Mouse (Mus musculus): ENCODE measurements around the gene Saa3. TPM values are rescaled to one million over a fixed set of nuclear protein-coding genes. Genes with fewer than 3 reads are reported as not detected.
A peak's percentile ranks its signal among the peaks of the same experiment; 100 is the strongest.
"Not testable (repeated sequence)": the region's sequence is repeated elsewhere in the genome, so short reads cannot be mapped to it uniquely, and the experiment has no call there.

The Saa3 gene
- polyA plus RNA-seq, 1 experiment from 2014 or later: 0.57 TPM

GRCm38 (mm10) chr7:46716897-46717296 is 1.4 kb upstream of the Saa3 start:
- Histone ChIP-seq H3K4me2 (replicated peaks; ENCODE audit: low read depth, low read length) (no peak overlapping the region), H3K9ac (replicated peaks; ENCODE audit: low read length) (no peak overlapping the region), H3K27me3 (ENCODE audit: insufficient read depth, low read length) (no peaks in the 10 kb centered on the region), H3K27ac (ENCODE audit: low read length) (no peak overlapping the region), H3K4me3 (ENCODE audit: low read length) (no peak overlapping the region), H3K9me3 (ENCODE audit: low read length) (no peaks in the 10 kb centered on the region), H3K36me3 (ENCODE audit: insufficient read depth, low read length) (no peaks in the 10 kb centered on the region), H3K4me1 (ENCODE audit: insufficient read depth, low read length) (0 out of 2 replicates have a peak, but pooled peaks cover 2% of the 10 kb centered on the region)
- no peak for ATAC-seq (ENCODE audit: low FRiP score, low TSS enrichment)
- WGBS: 46% methylated on average over 5 of the region's 5 CpGs

- Histone ChIP-seq H3K4me2 (replicated peaks; ENCODE audit: low read depth, low read length) (no peak overlapping the region), H3K36me3 (ENCODE audit: insufficient read depth, low read length) (no peaks in the 10 kb centered on the region), H3K9me3 (ENCODE audit: low read length) (no peaks in the 10 kb centered on the region), H3K4me3 (ENCODE audit: low read length) (no peak overlapping the region), H3K27me3 (ENCODE audit: insufficient read depth, low read length) (no peaks in the 10 kb centered on the region), H3K27ac (ENCODE audit: low read length) (no peak overlapping the region), H3K9ac (replicated peaks; ENCODE audit: low read length) (no peak overlapping the region), H3K4me1 (ENCODE audit: insufficient read depth, low read length) (peaks cover 5% of the 10 kb centered on the region)
- no peak for ATAC-seq (ENCODE audit: low FRiP score, low TSS enrichment)
- 32% methylated on average over 6 of the region's 6 CpGs for WGBS
These were observed 982 bp downstream of the Saa3 start for GRCm38 (mm10) chr7:46714518-46714917.

DNA sequence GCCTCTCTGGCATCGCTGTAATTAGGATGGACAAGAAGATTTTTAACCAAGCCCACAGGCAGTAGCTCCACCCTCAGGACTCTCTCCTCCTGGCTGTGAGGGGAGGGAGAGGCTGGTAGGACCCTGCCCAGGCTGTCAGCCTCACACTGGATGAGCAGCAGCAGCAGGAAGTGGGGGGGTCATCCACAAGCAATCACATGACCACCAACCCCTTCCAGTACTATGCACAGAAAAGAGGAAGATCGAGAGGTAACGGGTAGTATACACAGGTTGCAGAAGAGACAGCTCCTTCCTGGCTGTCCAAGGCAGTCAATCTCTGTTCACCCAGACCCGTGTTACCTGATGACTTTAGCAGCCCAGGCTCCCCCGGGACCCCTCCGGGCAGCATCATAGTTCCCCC is 3.2 kb downstream of the Saa3 start:
- WGBS: 71% methylated on average over 6 of the region's 6 CpGs
- Histone ChIP-seq H3K4me1 (ENCODE audit: insufficient read depth, low read length) (peaks cover 9% of the 10 kb centered on the region), H3K9ac (replicated peaks; ENCODE audit: low read length) (no peak overlapping the region), H3K9me3 (ENCODE audit: low read length) (no peaks in the 10 kb centered on the region), H3K27me3 (ENCODE audit: insufficient read depth, low read length) (no peaks in the 10 kb centered on the region), H3K27ac (ENCODE audit: low read length) (no peak overlapping the region), H3K36me3 (ENCODE audit: insufficient read depth, low read length) (peaks cover 7% of the 10 kb centered on the region), H3K4me3 (ENCODE audit: low read length) (no peak overlapping the region), H3K4me2 (replicated peaks; ENCODE audit: low read depth, low read length) (no peak overlapping the region)
- ATAC-seq (ENCODE audit: low FRiP score, low TSS enrichment): no peak

- peak within 1 kb of the TSS; percentile 79 for H3K4me3 ChIP-seq (ENCODE audit: low read length)
- H3K36me3 ChIP-seq (ENCODE audit: insufficient read depth, low read length): peaks cover 19% of the 10 kb centered on the region
- H3K9ac ChIP-seq (replicated peaks; ENCODE audit: low read length): peak within 1 kb of the TSS; percentile 84
- peak within 1 kb of the TSS; percentile 63; the same call in 1 of the 2 replicates for H3K27ac ChIP-seq (ENCODE audit: low read length)
- H3K27me3 ChIP-seq (ENCODE audit: insufficient read depth, low read length): no peaks in the 10 kb centered on the region
- peaks cover 9% of the 10 kb centered on the region for H3K4me1 ChIP-seq (ENCODE audit: insufficient read depth, low read length)
- no peaks in the 10 kb centered on the region for H3K9me3 ChIP-seq (ENCODE audit: low read length)
- ATAC-seq (ENCODE audit: low FRiP score, low TSS enrichment): peak; percentile 98
- H3K4me2 ChIP-seq (replicated peaks; ENCODE audit: low read depth, low read length): peak within 1 kb of the TSS; percentile 59
- 0% methylated on average over 38 of the region's 38 CpGs for WGBS
These were observed 5.1 kb downstream of the Saa3 start, which contains the start of gene Saal1 for GRCm38 (mm10) chr7:46710390-46710844. Gene Saal1 (minus strand): TSS chr7:46710680.

DNA sequence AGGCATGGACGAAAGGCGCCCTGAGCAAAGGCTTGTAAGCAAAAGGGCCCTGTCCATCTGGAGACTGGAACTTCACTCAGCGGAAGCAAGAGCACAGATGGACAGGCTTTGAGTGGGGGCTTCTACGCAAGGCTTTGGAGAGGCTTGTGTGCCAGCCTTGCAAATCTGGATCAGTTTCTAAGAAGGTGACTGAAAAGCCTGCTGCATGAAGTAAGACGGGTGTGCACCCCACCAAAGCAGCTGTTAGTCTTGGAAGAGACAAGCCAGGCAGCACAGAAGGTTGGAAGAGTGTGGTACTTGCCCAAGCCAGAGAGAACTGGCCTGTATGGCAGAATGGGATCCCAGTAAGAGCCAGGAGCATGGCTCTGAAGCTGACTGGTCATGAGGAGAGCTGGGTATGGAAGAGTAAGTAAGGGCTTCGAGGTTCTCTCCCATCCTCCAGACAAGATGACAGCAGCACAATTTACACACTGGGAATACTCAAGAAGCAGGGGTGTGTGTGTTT is 14.9 kb downstream of the Saa3 start:
- Histone ChIP-seq H3K9ac (replicated peaks; ENCODE audit: low read length) (no peak overlapping the region), H3K4me3 (ENCODE audit: low read length) (no peak overlapping the region), H3K4me1 (ENCODE audit: insufficient read depth, low read length) (no peaks in the 10 kb centered on the region), H3K4me2 (replicated peaks; ENCODE audit: low read depth, low read length) (no peak overlapping the region), H3K9me3 (ENCODE audit: low read length) (no peaks in the 10 kb centered on the region), H3K27ac (ENCODE audit: low read length) (no peak overlapping the region), H3K36me3 (ENCODE audit: insufficient read depth, low read length) (peaks cover 75% of the 10 kb centered on the region), H3K27me3 (ENCODE audit: insufficient read depth, low read length) (no peaks in the 10 kb centered on the region)
- 89% methylated on average over 6 of the region's 6 CpGs for WGBS
- no peak for ATAC-seq (ENCODE audit: low FRiP score, low TSS enrichment)

DNA sequence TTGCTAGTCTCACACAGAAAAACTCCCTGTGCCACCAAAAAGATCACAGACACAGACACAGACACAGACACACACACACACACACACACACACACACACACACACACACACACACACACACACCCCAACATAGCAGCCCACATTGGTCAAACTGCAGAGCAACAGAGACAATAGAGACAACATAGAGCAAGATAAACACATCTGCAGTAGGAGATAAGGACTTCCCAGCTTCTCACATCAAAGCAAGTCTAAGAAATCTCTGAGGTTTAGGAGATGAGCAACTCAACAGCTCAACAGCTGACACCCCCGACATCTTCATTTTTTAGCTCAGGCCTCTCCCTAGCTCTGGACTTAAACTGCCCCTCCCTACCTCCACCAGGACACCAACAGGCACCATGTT is 18.7 kb downstream of the Saa3 start:
- no peaks in the 10 kb centered on the region for H3K4me1 ChIP-seq (ENCODE audit: insufficient read depth, low read length)
- H3K4me2 ChIP-seq (replicated peaks; ENCODE audit: low read depth, low read length): no peak overlapping the region
- H3K27me3 ChIP-seq (ENCODE audit: insufficient read depth, low read length): no peaks in the 10 kb centered on the region
- peaks cover 57% of the 10 kb centered on the region for H3K36me3 ChIP-seq (ENCODE audit: insufficient read depth, low read length)
- no peaks in the 10 kb centered on the region for H3K9me3 ChIP-seq (ENCODE audit: low read length)
- 96% methylated on average over 1 of the region's 1 CpGs for WGBS
- no peak overlapping the region for H3K4me3 ChIP-seq (ENCODE audit: low read length)
- H3K27ac ChIP-seq (ENCODE audit: low read length): no peak overlapping the region
- ATAC-seq (ENCODE audit: low FRiP score, low TSS enrichment): no peak
- no peak overlapping the region for H3K9ac ChIP-seq (replicated peaks; ENCODE audit: low read length)

DNA sequence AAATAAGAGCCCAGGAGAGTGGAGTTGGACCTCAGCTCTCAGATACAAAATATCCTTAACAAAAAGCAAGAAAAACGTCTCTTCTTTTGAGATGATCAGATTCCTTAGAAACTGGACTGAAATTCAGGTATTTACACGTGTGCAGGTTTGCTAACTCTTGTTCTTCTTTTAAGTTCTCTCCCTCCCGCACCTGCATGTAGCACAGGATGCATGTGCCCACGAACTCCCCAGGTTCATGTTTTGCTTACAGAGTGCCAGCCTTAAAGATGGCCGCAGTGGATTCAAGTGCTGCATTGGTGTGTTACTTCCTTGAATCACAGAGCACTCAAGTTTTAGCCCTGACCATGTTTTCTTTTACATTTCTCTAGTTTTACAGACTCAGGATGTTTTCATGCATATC is 28.7 kb downstream of the Saa3 start:
- no peak for ATAC-seq (ENCODE audit: low FRiP score, low TSS enrichment)
- Histone ChIP-seq H3K36me3 (ENCODE audit: insufficient read depth, low read length) (peaks cover 39% of the 10 kb centered on the region), H3K27me3 (ENCODE audit: insufficient read depth, low read length) (no peaks in the 10 kb centered on the region), H3K9ac (replicated peaks; ENCODE audit: low read length) (no peak overlapping the region), H3K4me1 (ENCODE audit: insufficient read depth, low read length) (no peaks in the 10 kb centered on the region), H3K27ac (ENCODE audit: low read length) (no peak overlapping the region), H3K9me3 (ENCODE audit: low read length) (no peaks in the 10 kb centered on the region), H3K4me3 (ENCODE audit: low read length) (no peak overlapping the region), H3K4me2 (replicated peaks; ENCODE audit: low read depth, low read length) (no peak overlapping the region)
- 88% methylated on average over 5 of the region's 5 CpGs for WGBS

DNA sequence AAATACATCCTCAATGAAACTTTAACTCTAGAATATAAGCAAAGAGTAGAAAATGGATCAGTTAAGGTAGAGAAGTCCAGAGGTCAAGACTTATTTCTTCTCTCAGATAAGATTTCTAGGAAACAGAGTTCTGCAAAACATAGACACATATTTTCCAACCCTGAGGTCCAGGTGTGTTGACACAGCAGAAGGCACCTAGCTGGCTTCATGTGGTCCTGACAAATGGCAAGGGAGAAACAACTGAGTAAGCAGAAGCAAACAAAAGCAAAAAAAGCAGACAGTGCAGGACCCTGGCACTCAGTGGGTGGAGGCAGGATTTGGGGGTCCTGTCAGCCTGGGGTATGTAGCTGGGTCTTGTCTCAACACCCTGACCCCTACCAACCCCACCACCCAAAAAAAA is 34.8 kb downstream of the Saa3 start:
- H3K4me2 ChIP-seq (replicated peaks; ENCODE audit: low read depth, low read length): no peak overlapping the region
- H3K9ac ChIP-seq (replicated peaks; ENCODE audit: low read length): no peak overlapping the region
- H3K27me3 ChIP-seq (ENCODE audit: insufficient read depth, low read length): no peaks in the 10 kb centered on the region
- H3K4me1 ChIP-seq (ENCODE audit: insufficient read depth, low read length): no peaks in the 10 kb centered on the region
- no peak for ATAC-seq (ENCODE audit: low FRiP score, low TSS enrichment)
- H3K4me3 ChIP-seq (ENCODE audit: low read length): no peak overlapping the region
- H3K36me3 ChIP-seq (ENCODE audit: insufficient read depth, low read length): no peaks in the 10 kb centered on the region
- no peaks in the 10 kb centered on the region for H3K9me3 ChIP-seq (ENCODE audit: low read length)
- no peak overlapping the region for H3K27ac ChIP-seq (ENCODE audit: low read length)

GRCm38 (mm10) chr7:46679044-46679443 is 36.5 kb downstream of the Saa3 start:
- H3K27me3 ChIP-seq (ENCODE audit: insufficient read depth, low read length); H3K9me3 ChIP-seq (ENCODE audit: low read length); H3K4me3 ChIP-seq (ENCODE audit: low read length); H3K4me2 ChIP-seq (replicated peaks; ENCODE audit: low read depth, low read length); H3K4me1 ChIP-seq (ENCODE audit: insufficient read depth, low read length); H3K36me3 ChIP-seq (ENCODE audit: insufficient read depth, low read length); H3K27ac ChIP-seq (ENCODE audit: low read length); ATAC-seq (ENCODE audit: low FRiP score, low TSS enrichment); H3K9ac ChIP-seq (replicated peaks; ENCODE audit: low read length): not testable (repeated sequence)
- 77% methylated on average over 7 of the region's 7 CpGs for WGBS

- Histone ChIP-seq H3K27ac (ENCODE audit: low read length) (no peak overlapping the region), H3K9me3 (ENCODE audit: low read length) (no peaks in the 10 kb centered on the region), H3K4me2 (replicated peaks; ENCODE audit: low read depth, low read length) (no peak overlapping the region), H3K4me3 (ENCODE audit: low read length) (no peak overlapping the region), H3K36me3 (ENCODE audit: insufficient read depth, low read length) (no peaks in the 10 kb centered on the region), H3K9ac (replicated peaks; ENCODE audit: low read length) (no peak overlapping the region), H3K4me1 (ENCODE audit: insufficient read depth, low read length) (no peaks in the 10 kb centered on the region), H3K27me3 (ENCODE audit: insufficient read depth, low read length) (no peaks in the 10 kb centered on the region)
- ATAC-seq (ENCODE audit: low FRiP score, low TSS enrichment): no peak
- WGBS: 83% methylated on average over 3 of the region's 3 CpGs
These were observed 37.1 kb downstream of the Saa3 start for GRCm38 (mm10) chr7:46678417-46678816.

All from kidney, embryonic 16.5 days (tissue).